Mouse (Mus musculus): ENCODE results near the gene Magohb.
"Not testable (repeated sequence)": the region's sequence is repeated elsewhere in the genome, so short reads cannot be mapped to it uniquely, and the experiment has no call there.

The Magohb gene

DNA sequence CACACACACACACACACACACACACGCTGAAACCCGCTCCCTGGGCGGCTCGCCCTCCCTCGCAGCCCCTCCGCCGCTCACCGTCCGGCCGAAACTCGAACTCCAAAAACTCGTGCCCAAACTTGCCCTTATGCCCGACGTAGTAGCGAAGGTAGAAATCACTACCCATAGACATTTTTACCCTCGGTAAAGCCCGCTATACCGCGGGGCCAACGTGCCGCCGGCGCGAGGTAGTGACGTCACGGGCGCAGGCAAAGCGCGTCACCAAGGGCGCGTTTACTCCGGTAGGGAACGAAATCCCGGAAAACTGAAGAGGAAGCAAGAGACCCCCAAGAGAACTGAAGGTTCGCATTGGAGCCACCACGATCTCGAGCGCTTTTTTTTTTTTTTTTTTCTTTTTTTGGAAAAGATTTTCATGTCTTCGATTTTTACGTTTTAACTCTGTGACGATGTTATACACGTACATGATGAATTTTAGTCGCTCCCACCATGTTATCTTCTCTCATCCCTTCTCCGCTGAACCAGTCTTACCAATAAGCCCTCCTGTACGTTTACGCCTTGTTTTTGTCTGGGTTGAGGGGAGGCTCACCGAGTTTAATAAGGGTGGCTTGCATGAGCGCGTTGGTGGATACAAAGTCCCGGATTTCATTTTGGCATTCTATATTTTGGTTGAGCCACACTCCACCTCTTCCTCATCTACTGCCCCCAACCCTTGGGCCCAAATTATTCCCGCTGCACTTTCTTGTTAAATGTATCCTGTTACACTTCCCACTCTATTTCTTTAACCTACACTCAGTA, at the start of gene Magohb:
TSS of gene Magohb (minus strand) at position 254 of the 798 bp plus-strand sequence.
- in situ Hi-C loops (cut with MseI, MboI), result no loop called here

DNA sequence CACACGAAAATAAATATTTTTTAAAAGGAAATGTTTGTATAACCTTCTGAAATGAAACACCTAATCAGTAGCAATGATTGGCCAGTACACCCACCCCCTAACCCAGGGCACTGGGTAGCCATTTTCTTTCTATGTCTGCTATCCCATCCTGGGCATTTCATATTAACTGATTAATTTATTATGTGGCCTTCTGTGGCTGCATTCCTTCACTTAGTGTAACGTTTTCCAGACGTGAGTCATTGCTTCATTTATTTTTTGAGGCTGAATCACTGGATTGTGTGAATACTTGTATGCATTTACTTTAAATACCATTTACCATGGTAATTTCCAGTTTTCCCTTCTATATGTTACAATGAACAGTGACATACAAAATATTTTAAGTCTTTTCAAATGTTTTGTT, 47.0 kb upstream of the Magohb start:
- in situ Hi-C loops (cut with MseI, MboI), result loop anchor here in 1 of 2 experiments (25.0 kb wide), 1 partner anchor 303 kb away; no protein-coding TSS in a partner anchor

DNA sequence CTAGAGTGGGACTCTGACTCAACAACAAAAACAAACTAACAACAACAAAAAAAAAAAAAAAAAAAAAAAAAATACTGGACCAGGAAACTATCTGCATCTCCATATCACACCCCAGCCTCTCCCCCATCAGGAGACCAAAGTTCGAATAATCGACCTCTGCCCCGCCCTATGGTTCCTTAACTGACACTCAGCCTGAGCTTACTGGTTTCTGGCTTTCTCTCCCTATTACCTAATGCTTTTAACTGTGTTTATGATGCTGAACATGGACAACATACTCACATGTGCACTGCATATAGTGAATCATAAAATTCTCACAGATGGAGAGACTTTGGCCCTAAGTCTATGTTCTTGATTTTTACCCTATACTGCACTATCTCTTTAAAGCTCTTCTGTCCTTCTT, 46.3 kb upstream of the Magohb start:
- in situ Hi-C loops (cut with MseI, MboI), result loop anchor here in 1 of 2 experiments (25.0 kb wide), 1 partner anchor 302 kb away; no protein-coding TSS in a partner anchor

DNA sequence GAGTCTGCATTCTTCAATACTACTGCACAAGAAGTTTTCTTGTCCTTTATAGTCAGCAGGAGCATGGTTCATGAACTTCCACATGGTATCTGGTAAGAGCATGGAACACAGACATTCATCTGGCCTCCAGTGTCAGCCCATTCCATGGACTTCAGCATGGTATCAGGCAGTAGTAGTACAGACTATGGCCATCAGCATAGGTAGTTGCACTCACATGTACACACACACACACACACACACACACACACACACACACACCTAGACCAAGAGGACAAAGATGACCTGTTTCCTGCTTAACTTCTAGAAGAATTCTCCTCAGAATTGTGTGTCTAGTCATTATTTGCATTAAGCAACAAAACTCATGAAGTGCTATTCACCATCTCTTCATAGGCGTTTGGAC, 45.7 kb upstream of the Magohb start:
- in situ Hi-C loops (cut with MseI, MboI), result loop anchor here in 1 of 2 experiments (25.0 kb wide), 1 partner anchor 301 kb away; no protein-coding TSS in a partner anchor

DNA sequence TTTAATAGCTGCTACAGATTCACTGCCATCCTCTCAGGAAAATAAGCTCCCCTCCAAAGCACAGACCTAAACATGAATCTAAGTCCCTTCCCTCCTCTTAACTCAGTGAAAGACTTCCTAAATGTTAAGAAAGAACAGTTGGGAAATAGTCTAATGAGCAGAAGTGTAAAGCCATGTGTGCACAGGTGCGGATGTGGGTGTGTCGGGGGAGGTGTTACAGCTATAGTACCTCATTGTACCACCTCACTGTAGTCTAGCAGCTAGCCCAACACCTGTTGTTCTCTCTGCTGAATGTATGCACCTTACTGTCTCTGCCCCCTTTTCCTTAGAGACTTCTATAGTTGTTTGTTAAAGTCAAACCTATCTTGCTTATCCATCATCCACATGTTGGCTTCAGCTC, 34.0 kb upstream of the Magohb start:
- in situ Hi-C loops (cut with MseI, MboI), result loop anchor here in 1 of 2 experiments (25.0 kb wide), 1 partner anchor 290 kb away; no protein-coding TSS in a partner anchor

DNA sequence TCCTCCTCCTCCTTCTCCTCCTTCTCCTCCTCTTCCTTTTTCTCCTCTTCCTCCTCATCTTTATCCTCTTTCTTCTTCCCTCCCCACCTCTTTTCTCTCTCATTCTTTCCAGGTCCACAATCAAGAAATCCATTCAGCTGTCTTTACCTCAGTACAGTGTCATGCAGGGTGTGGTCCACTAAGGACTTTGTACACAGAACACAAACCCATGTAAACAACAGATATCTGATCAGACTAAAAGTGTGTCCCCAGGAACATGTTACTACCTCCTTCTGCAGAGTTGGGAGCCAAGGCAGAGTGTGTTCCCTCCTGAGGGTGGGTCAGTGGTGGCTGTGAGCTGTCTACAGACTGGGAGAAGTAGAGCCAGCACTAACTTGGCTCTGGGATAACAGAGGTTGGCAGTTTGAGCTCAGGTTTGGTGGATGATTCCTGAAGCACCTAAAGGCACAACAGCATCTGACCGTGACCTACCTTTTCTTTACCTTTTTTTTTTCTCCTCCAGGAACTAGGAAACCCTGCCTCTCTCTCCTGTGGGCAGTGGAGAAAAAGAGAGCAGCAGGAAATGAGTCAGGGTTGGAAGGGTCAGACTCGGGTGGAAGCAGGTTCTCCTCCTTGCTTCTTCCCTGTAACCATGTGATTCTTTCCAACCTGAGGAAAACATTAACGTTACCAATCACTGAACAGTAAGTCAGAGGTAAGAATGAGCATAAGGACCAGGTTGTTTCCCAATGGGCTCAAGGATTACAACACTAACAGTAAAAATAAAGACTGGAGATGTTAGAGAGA, 29.0 kb upstream of the Magohb start:
- in situ Hi-C loops (cut with MseI, MboI), result no loop called here

DNA sequence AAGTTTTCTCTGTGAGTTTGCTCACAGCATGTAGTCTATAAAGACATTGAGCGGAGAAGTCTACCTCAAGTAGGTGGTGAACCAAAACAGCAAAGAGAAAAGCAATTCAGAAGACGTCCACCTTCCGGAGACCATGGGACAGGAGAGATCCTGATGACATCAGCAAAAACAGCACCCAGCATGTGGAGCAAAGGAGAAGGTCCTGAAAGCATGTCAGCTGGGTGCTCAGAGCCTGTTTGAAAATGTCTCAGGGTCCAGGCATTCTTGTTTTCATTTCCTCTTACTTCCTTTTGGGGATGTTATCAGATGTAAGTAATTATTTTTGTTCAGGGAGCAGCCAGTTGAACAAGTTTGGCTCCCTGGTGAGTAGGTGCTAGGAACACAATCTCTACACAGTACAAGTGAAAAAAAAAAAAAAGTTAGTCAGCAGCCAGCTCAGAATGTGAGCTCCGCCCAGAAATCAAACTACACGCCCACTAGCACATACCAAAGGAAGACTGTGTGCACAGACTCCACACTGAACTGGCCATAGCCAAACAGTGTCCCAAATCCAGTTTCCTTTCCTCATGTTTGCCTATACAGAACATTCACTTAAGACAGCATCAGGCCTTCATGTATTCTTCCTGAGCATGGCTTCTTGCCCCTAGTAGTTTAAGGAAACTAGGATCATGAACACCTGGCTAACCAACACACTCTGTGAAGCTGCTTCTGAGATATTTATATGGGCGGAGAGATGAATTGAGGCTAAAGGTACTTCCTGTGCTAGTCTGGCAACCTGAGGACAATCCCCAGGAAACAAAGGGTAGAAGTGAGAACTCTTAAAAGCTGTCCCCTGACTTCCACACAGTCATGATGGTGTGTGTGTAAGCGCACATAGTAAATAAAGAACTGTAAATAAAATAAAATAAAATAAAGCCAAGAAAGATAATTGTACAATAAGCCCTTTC, 23.4 kb upstream of the Magohb start:
- in situ Hi-C loops (cut with MseI, MboI), result no loop called here

DNA sequence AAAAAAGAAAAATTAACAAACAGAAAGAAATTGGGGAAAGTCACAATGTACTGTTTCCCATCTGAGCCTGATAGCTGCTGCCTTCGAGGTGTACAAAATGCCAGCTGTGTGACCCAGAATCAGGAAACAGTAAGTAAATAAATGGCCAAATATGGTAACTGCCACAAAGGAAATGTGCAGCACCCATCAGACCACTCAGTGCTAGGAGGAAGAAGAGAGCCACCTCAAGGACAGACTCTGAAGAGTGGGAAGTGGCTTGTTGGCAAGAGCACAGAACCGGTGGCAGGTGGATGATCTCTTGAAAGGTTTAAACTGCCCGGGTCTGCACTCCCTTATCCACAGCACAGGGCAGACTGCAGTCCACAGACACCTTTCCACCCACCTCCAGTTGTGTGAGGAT, 15.0 kb upstream of the Magohb start:
- in situ Hi-C loops (cut with MseI, MboI), result no loop called here

DNA sequence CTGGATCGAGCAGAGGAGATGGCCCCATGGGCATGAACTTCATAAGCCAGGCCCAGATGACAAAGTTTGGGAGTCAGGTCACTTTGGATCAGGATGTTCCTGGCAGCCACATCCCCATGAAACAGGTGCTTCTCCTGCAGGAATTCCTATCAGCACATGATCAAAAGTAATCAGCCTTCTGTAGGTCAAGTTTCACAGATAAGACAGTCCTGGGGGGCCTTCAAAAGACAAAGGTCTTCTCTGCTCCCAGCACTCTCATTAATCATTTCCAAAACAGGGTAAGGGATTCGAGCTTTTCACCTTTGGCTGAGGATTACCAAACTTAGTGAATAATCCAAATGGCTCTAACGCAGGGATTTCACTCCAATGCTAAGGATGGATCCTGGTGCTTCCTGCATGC, 11.7 kb upstream of the Magohb start:
- in situ Hi-C loops (cut with MseI, MboI), result no loop called here

DNA sequence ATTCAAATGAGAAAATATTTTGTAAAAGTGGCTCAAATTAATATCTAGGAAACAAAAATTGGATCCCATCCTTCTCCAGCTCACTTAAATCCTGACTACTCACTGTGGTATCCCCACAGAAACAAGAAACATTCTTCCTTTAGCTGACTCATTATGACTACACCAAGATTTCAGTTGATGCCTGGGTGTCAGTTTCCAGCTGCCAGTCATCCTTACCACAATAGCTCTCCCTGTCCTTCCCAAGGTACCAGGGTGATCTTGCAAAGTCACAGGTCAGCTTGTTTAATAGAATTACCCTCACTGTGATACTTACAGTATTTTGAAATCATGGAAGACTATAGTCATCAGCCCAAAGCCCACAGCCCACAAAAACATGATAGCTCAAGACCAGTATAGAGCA, 5.5 kb upstream of the Magohb start:
- in situ Hi-C loops (cut with MseI, MboI), result no loop called here

DNA sequence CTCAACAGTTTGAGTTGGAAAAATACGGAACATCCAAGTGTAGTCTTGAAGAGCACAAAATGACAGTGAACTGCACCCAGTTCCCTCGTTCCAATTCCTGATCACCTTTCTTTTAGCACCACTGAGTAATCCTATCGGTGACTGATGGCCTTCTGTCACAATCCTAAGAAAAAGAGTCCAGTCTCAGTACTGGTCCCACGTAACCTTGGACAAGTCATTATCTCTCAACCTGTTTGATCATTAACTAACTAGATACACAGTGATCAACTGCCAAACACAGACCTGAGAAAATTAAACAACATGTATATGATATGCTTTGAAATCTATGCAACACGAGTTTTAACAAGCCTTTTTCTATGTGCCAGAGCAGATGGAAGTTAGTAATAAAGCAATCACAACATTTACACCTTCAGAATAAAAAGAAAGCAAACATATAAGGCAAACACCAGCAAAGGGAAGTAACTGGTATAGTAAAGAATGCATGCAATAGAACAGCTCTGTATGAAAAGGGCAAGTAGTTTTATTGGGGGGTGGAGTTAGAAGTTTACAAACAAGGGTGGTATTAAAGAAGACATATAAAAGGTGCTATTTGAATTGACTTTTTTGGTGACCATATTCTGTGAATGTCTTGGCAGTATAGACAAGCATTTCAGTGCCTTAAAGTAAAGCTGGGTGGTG, 1.5 kb upstream of the Magohb start:
- in situ Hi-C loops (cut with MseI, MboI), result no loop called here

DNA sequence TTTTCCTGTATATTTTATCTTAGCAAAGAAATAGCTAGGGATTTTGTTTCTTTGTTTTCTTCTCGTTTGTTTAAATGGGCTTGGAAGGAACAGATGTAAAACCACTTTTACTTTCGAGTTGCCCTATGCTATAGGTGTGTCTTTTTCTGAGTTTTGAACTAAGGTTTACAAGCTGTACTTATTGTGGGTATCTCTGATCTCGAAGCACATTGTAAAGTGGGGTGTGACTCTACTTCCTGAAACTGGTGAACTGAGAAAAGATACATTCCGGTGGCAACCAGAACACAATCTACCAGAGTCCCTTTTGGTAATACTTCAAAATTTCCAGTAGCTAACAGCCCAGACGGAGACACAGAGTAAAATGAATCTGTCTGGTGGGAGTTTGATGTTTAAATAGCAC, 872 bp upstream of the Magohb start:
- in situ Hi-C loops (cut with MseI, MboI), result no loop called here

DNA sequence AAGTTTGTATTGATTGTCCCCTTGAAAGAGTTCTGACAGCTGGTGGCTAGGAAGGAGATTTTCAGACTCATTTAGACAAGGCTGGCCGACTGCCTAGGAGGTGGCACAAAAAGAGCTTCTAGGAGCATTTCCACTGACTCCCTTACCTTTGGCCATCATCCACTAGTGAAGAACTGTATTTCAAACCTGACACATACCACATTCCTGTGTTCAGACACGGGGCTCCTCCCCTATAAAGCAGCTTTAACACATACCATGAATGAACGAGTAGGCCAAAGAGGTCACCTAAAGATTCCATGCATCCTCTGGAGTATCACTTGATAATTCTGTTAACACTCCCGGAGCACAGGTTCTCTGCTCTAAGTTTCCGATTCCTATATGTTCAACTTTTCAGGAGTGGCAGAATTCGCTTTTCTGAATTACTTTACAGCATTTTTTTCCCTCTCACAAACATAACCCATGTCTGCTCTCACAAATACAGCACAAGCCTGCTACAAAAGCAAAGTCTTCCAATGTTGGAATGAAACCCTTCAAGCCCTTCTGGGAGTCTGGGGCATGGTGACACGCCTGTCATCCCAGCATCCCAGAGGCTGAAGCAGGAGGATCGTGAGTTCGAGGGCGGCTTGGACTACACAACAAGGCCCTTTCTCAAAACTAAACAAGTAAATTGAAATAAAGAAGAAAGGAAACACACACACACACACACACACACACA, 611 bp downstream of the Magohb start:
- in situ Hi-C loops (cut with MseI, MboI), result no loop called here

DNA sequence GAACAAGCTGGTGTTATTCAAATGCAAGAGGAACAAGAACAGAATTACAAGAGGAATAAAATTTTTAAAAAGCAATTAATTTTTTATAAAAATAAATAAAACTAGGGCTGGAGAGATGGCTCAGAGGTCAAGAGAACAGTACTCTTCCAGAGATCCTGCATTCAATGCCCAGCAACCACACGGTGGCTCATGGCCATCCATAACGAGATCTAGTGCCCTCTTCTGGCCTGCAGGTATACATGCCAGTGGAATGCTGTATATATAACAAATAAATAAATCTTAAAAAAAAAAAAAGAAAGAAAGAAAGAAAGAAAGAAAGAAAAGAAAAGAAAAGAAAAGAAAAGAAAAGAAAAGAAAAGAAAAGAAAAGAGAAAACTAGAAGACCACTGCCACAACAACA, 2.6 kb downstream of the Magohb start:
- in situ Hi-C loops (cut with MseI, MboI), result no loop called here

DNA sequence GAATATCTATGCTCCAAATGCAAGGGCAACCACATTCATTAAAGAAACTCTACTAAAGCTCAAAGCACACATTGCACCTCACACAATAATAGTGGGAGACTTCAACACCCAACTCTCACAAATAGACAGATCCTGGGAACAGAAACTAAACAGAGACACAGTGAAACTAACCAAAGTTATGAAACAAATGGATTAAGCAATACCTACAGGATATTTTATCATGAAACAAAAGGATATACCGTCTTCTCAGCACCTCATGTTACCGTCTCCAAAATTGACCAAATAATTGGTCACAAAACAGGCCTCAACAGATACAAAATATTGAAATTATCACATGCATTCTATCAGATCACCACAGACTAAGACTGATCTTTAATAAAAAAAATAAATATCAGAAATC, 14.9 kb downstream of the Magohb start:
- in situ Hi-C loops (cut with MseI, MboI), result not testable (repeated sequence)

DNA sequence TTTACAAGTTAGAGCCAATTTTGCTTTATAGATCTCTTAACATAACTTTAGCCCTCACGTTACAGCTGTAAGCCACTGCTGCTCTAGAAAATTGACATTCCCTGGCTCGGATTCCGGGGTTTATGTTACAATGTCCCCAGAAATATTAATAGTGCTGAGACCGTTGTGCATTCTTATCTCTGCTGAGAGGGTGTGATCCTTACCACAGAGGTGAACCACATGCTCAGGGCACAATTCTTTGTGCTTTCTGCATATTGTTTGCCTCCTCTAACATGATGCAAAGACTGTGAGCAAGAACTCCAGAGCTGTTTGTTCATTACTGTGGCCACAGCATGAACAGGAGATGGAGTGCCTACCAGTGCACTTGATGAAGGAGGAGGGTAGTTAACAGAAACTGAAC, 16.4 kb downstream of the Magohb start:
- in situ Hi-C loops (cut with MseI, MboI), result no loop called here

DNA sequence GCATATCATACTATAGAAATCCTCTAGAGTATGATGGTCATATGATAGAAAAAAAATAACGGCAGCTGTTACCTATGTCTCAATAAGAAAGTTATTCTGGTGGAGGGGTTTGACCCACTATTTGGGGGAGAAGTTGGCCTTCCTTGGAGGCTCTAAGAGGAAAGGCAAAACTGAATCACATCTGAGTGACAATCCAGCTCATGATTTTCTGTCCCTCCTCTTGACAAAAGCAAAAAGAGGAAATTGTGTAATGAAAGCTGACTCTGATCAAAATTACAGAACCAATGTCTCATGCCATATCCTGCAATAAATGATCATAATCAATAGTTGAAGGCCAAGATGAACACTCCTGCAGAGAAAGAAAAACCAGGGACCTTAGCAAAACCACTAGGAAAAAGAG, 20.7 kb downstream of the Magohb start:
- in situ Hi-C loops (cut with MseI, MboI), result no loop called here

DNA sequence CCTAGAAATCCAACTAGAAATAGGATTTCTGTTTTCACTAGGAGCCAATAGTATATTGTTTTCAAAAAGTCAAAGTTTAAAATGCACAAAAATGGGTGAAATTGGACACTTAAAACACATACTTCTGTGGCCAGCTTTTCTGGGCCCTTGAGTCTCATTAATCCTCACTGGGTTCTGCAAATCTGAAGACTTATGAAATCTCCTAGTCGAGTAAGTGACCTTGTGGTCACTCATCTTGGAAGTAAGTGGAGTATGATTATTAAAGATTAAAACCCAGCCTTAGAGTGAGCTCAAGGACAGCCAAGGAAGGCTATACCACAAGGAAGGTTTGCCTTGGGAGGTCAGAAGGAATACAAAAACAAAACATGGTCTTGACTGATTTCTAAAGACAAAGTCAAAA, 22.7 kb downstream of the Magohb start:
- in situ Hi-C loops (cut with MseI, MboI), result no loop called here

DNA sequence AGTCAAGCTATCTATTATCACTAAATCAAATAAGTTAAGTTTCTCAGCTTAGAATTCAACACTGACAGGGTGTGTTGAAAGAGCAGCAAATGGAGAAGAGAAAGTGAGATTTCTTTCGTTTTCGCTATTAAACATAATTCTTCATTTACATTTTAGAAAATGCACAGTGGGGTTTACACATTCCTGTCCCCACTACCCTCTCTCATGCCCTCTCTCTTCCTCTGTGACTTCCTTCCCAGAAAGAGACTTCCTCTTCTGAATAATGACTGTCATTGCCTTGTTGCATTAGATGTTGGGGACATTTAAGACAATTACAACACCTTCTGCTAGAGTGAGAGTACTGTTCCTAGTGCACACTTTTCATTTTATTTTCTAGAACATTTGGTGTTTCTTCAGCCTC, 23.4 kb downstream of the Magohb start:
- in situ Hi-C loops (cut with MseI, MboI), result no loop called here

DNA sequence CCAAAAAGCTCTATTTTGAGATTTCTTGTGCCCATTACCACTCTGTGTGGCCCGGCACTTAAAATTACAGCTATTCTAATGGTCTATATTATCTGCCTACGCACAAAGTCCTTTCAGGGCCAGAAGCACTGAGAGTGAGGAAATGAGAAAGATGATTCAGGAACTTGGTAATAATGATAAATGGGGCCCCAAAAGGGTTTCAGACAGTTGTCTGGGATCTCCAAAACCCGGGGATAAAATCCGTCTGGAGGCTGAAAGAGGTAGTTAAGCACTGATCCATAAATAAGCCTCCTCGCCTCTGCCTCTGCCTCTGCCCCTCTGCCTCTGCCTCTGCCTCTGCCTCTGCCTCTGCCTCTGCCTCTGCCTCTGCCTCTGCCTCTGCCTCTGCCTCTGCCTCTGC, 28.9 kb downstream of the Magohb start:
- in situ Hi-C loops (cut with MseI, MboI), result no loop called here

All from mouse trophoblast stem cell (cell line).